Mouse (Mus musculus): Measurements from ENCODE around the gene Spaar. TPM values are rescaled to one million over a fixed set of nuclear protein-coding genes. Genes with fewer than 3 reads are reported as not detected.

Spaar gene
- total and polyA plus RNA-seq, 3 experiments: 0.11 TPM; not detected in 2

DNA sequence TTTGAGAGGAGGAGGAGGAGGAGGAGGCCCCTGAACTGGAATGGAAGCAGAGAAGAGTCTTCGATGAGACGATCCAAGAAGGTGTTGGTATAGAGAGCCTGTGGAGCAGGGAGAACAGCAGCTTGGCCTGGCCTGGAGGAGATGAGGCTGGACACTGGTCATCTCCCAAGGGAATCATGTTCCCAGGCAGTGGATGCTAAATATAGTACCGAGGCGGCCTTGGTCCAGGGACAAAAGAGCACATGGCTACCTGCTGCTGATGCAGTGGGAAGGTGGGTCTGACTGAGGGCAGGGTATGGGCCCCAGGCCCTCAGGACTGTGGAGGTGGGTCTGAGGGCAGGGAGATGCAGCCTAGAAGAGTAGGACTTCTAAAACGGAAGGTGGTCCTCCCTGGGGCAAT, 3.4 kb downstream of the Spaar start:
- TF ChIP-seq TAL1 (conservative IDR thresholded peaks at IDR 0.05; ENCODE audit: low read depth, low read length): no peak
- TF ChIP-seq GATA1 (IDR thresholded peaks at IDR 0.05; ENCODE audit: borderline replicate concordance, low read length): no peak
- no peak for TF ChIP-seq POLR2AphosphoS5 (IDR thresholded peaks at IDR 0.05; ENCODE audit: insufficient replicate concordance, low read depth, low read length)
- TF ChIP-seq GATA2 (IDR thresholded peaks at IDR 0.05; ENCODE audit: borderline replicate concordance, low read depth, low read length): no peak
- no peak for TF ChIP-seq CTCF (IDR thresholded peaks at IDR 0.05; ENCODE audit: low read depth, low read length)
- Histone ChIP-seq H3K9me3 (replicated peaks) (no peaks in the 10 kb centered on the region), H3K4me3 (ENCODE audit: low read depth, low read length) (no peak overlapping the region), H3K27me3 (ENCODE audit: insufficient read depth, low read length) (peaks cover 37% of the 10 kb centered on the region), H3K36me3 (replicated peaks) (no peaks in the 10 kb centered on the region), H3K4me1 (ENCODE audit: insufficient read depth, low read depth, low read length) (no peaks in the 10 kb centered on the region)
- DNase-seq (ENCODE audit: low spot score): no peak
- ATAC-seq (ENCODE audit: extremely low read depth, insufficient number of reproducible peaks, low FRiP score, poor library complexity, severe bottlenecking): no peak

DNA sequence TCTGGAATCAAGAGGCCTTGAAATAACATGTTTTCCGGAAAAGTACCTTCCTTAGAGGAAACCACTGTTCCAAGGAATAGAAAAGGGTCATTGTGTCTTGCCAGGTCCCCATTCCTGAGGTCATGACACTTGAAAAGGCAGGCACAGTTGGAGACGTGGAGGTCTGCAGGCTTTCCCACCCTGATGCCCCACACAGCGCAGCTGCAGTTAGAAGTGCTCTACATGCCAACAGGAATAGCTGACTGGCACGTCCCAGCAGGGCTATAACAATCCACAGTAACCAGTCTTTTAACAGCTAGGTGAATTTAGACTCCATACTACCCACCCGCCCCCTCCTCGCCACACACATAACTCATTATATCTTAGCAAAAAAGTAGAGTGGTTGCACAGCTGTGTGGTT, 7.3 kb downstream of the Spaar start:
- no peaks in the 10 kb centered on the region for H3K4me1 ChIP-seq (ENCODE audit: insufficient read depth, low read depth, low read length)
- H3K27me3 ChIP-seq (ENCODE audit: insufficient read depth, low read length): peaks cover 22% of the 10 kb centered on the region
- DNase-seq (ENCODE audit: low spot score): no peak
- no peaks in the 10 kb centered on the region for H3K36me3 ChIP-seq (replicated peaks)
- TF ChIP-seq GATA2 (IDR thresholded peaks at IDR 0.05; ENCODE audit: borderline replicate concordance, low read depth, low read length) (no peak), GATA1 (IDR thresholded peaks at IDR 0.05; ENCODE audit: borderline replicate concordance, low read length) (no peak), POLR2AphosphoS5 (IDR thresholded peaks at IDR 0.05; ENCODE audit: insufficient replicate concordance, low read depth, low read length) (no peak), TAL1 (conservative IDR thresholded peaks at IDR 0.05; ENCODE audit: low read depth, low read length) (no peak), CTCF (IDR thresholded peaks at IDR 0.05; ENCODE audit: low read depth, low read length) (no peak)
- H3K4me3 ChIP-seq (ENCODE audit: low read depth, low read length): no peak overlapping the region
- no peaks in the 10 kb centered on the region for H3K9me3 ChIP-seq (replicated peaks)
- ATAC-seq (ENCODE audit: extremely low read depth, insufficient number of reproducible peaks, low FRiP score, poor library complexity, severe bottlenecking): no peak

DNA sequence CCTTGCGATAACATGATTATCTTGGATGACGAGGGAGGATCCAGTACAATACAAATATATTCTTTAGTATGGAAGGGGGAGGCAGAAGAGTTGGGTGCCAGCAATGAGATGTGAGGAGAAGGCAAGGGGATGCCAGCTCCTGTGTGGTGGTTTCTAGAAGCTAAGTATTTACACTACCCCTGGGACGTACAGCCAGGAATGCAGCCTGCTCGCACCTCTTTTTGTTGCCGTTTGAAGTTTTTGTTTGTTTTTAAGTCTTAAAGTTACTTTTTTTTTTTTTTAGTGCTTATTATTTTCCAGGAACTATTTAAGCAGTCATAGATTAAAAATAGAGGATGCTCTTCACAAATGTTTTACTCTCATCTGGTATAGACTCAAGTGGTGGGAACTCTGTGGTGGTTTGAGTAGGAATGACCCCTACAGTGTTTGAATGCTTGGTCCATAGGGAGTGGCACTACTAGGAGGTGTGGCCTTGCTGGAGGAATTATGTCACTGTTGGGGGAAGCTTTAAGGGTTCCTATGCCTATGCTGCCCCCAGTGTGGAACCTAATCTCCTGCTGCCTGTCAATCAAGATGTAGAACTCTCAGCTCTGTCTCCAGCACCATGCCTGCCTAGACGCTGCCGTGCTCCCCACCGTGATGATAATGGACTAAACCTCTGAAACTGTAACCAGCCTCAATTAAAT, 9.3 kb downstream of the Spaar start:
- TF ChIP-seq POLR2AphosphoS5 (IDR thresholded peaks at IDR 0.05; ENCODE audit: insufficient replicate concordance, low read depth, low read length) (no peak), GATA1 (IDR thresholded peaks at IDR 0.05; ENCODE audit: borderline replicate concordance, low read length) (no peak), TAL1 (conservative IDR thresholded peaks at IDR 0.05; ENCODE audit: low read depth, low read length) (no peak), GATA2 (IDR thresholded peaks at IDR 0.05; ENCODE audit: borderline replicate concordance, low read depth, low read length) (no peak), CTCF (IDR thresholded peaks at IDR 0.05; ENCODE audit: low read depth, low read length) (no peak)
- H3K27me3 ChIP-seq (ENCODE audit: insufficient read depth, low read length): peaks cover 14% of the 10 kb centered on the region; the same call in 1 of the 2 replicates
- H3K4me1 ChIP-seq (ENCODE audit: insufficient read depth, low read depth, low read length): no peaks in the 10 kb centered on the region
- no peak for DNase-seq (ENCODE audit: low spot score)
- H3K36me3 ChIP-seq (replicated peaks): no peaks in the 10 kb centered on the region
- no peak for ATAC-seq (ENCODE audit: extremely low read depth, insufficient number of reproducible peaks, low FRiP score, poor library complexity, severe bottlenecking)
- H3K4me3 ChIP-seq (ENCODE audit: low read depth, low read length): no peak overlapping the region
- no peaks in the 10 kb centered on the region for H3K9me3 ChIP-seq (replicated peaks)

DNA sequence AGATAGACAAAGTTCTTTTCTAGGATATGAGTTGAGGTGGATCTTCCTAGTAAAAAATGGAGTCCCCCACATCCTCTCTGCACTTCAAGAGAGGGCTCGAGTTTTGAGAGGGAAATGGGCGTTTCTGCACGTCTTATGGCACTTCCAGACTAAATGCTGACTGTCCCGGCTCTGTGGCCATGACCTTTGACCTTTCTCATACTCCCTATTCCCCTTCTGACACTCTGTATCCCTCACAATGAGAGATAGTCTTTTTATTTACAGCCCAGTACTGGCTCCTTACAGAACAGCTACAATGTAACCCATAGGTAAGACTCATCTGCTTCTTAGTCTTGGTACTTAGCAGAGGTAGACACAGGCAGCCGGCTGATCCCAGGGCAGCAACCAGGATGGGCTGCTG, 11.7 kb downstream of the Spaar start:
- no peak for ATAC-seq (ENCODE audit: extremely low read depth, insufficient number of reproducible peaks, low FRiP score, poor library complexity, severe bottlenecking)
- Histone ChIP-seq H3K27me3 (ENCODE audit: insufficient read depth, low read length) (peaks cover 7% of the 10 kb centered on the region; the same call in 1 of the 2 replicates), H3K9me3 (replicated peaks) (no peaks in the 10 kb centered on the region), H3K4me3 (ENCODE audit: low read depth, low read length) (no peak overlapping the region), H3K36me3 (replicated peaks) (no peaks in the 10 kb centered on the region), H3K4me1 (ENCODE audit: insufficient read depth, low read depth, low read length) (no peaks in the 10 kb centered on the region)
- DNase-seq (ENCODE audit: low spot score): no peak
- TF ChIP-seq TAL1 (conservative IDR thresholded peaks at IDR 0.05; ENCODE audit: low read depth, low read length): no peak
- TF ChIP-seq GATA2 (IDR thresholded peaks at IDR 0.05; ENCODE audit: borderline replicate concordance, low read depth, low read length): no peak
- no peak for TF ChIP-seq CTCF (IDR thresholded peaks at IDR 0.05; ENCODE audit: low read depth, low read length)
- TF ChIP-seq POLR2AphosphoS5 (IDR thresholded peaks at IDR 0.05; ENCODE audit: insufficient replicate concordance, low read depth, low read length): no peak
- no peak for TF ChIP-seq GATA1 (IDR thresholded peaks at IDR 0.05; ENCODE audit: borderline replicate concordance, low read length)

DNA sequence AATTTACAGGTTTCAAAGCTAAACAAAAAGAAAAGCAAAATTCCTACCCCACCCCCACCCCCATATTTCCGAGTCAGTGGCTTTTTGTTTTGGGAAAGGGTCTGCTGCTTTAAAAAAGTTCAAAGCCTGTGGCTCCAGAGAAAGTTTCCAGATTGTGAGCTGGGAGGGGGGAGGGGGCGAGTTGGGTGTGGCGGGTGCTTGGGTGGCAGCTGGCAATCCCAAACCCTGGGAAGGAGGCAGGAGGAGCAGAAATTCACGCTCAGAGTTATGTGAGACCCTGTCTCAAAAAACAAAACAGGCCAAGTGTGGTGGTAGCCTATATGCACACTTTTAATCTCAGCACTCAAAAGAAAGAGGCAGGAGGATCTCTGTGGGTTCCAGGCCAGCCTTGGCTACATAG, 12.8 kb downstream of the Spaar start:
- Histone ChIP-seq H3K4me3 (ENCODE audit: low read depth, low read length) (no peak overlapping the region), H3K4me1 (ENCODE audit: insufficient read depth, low read depth, low read length) (no peaks in the 10 kb centered on the region), H3K9me3 (replicated peaks) (no peaks in the 10 kb centered on the region), H3K27me3 (ENCODE audit: insufficient read depth, low read length) (peaks cover 7% of the 10 kb centered on the region; the same call in 1 of the 2 replicates), H3K36me3 (replicated peaks) (no peaks in the 10 kb centered on the region)
- ATAC-seq (ENCODE audit: extremely low read depth, insufficient number of reproducible peaks, low FRiP score, poor library complexity, severe bottlenecking) (no peak), DNase-seq (ENCODE audit: low spot score) (no peak)
- TF ChIP-seq TAL1 (conservative IDR thresholded peaks at IDR 0.05; ENCODE audit: low read depth, low read length) (no peak), GATA1 (IDR thresholded peaks at IDR 0.05; ENCODE audit: borderline replicate concordance, low read length) (no peak), CTCF (IDR thresholded peaks at IDR 0.05; ENCODE audit: low read depth, low read length) (no peak), POLR2AphosphoS5 (IDR thresholded peaks at IDR 0.05; ENCODE audit: insufficient replicate concordance, low read depth, low read length) (no peak), GATA2 (IDR thresholded peaks at IDR 0.05; ENCODE audit: borderline replicate concordance, low read depth, low read length) (no peak)

DNA sequence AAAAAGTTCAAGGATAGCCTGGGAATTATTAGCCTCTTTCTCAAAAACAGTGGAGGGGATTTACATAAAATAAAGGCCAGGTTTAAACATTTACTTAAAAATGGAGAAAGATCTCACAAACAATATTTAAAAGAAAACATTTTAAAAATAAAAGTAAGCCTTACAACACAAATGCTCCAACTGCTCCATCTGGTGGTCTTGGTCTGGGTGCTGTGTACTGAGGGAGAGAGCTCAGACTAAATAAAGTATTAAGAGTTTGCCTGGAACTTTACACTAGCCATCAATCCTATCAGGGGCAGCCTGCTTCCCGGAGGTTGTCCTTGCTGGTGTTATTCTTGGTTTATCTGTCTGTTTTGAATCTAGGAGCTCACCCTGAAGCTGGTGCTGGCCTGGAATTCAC, 13.3 kb downstream of the Spaar start:
- H3K9me3 ChIP-seq (replicated peaks): no peaks in the 10 kb centered on the region
- no peaks in the 10 kb centered on the region for H3K4me1 ChIP-seq (ENCODE audit: insufficient read depth, low read depth, low read length)
- no peak for ATAC-seq (ENCODE audit: extremely low read depth, insufficient number of reproducible peaks, low FRiP score, poor library complexity, severe bottlenecking)
- no peaks in the 10 kb centered on the region for H3K36me3 ChIP-seq (replicated peaks)
- TF ChIP-seq CTCF (IDR thresholded peaks at IDR 0.05; ENCODE audit: low read depth, low read length) (no peak), TAL1 (conservative IDR thresholded peaks at IDR 0.05; ENCODE audit: low read depth, low read length) (no peak), POLR2AphosphoS5 (IDR thresholded peaks at IDR 0.05; ENCODE audit: insufficient replicate concordance, low read depth, low read length) (no peak), GATA2 (IDR thresholded peaks at IDR 0.05; ENCODE audit: borderline replicate concordance, low read depth, low read length) (no peak), GATA1 (IDR thresholded peaks at IDR 0.05; ENCODE audit: borderline replicate concordance, low read length) (no peak)
- no peak for DNase-seq (ENCODE audit: low spot score)
- H3K4me3 ChIP-seq (ENCODE audit: low read depth, low read length): no peak overlapping the region
- peaks cover 7% of the 10 kb centered on the region; the same call in 1 of the 2 replicates for H3K27me3 ChIP-seq (ENCODE audit: insufficient read depth, low read length)
